Mouse (Mus musculus): ENCODE data around the gene Il1a.
A peak's percentile ranks its signal among the peaks of the same experiment; 100 is the strongest.

Il1a gene

GRCm38 (mm10) chr2:129261151-129261794, 48.5 kb downstream of the Il1a start:
- DNase-seq: no peak

DNA sequence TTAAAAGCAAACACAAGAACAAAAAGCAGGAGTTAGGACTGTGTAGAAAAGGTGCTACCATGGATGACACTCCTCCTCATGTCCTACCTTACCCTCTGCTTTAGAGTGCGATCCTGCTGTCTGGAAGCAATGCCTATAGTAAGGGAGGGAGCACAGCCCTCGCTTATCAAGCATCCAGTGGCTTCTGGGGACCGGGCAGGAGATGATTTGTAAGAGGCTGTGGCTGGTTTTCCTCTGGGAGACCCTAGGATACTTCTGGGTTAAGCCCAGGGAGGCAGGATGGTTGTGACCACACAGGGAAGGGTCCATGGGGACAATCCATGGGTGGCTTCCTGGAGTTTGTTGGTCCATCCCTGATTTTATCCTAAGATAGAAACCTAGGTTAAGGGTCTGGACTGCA, 49.1 kb downstream of the Il1a start:
- DNase-seq: no peak

DNA sequence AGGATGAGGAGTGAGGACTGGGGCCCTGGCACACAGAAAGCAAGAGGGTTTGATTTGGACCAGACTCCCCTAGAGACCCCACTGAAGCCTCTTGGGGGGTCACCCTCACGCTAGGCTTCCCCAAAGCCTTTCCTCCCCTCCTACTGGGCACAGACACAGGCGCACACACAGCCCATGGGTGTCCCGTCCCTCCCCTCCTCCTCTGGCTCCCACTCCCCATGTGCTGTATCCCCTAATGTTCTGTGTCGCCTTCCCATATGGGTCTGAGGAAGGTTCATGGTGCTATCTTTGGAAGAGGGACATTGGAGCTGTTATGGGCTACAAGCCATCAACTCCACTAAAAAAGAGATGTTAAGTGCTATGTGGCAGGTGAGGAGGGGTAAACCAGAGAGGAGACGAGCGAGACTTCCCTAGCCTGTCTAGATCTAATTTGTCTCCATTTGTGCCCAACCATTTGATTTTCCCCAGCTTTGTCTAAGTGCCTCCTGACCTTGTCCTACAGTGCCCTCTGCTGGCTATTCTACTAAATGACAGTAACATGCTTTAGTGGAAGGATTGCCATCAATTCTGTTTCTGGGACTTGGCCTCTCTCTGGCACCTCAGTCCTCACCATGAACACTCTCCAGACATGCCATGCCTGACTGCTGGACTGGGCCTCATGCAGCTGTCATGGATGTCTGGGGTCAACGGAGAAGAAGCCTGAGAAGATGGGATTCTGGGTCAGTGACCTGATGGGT, 51.1 kb downstream of the Il1a start:
- DNase-seq: peak; percentile 77

- no peak for DNase-seq
Observed at GRCm38 (mm10) chr2:129258056-129258455, 51.7 kb downstream of the Il1a start.

DNA sequence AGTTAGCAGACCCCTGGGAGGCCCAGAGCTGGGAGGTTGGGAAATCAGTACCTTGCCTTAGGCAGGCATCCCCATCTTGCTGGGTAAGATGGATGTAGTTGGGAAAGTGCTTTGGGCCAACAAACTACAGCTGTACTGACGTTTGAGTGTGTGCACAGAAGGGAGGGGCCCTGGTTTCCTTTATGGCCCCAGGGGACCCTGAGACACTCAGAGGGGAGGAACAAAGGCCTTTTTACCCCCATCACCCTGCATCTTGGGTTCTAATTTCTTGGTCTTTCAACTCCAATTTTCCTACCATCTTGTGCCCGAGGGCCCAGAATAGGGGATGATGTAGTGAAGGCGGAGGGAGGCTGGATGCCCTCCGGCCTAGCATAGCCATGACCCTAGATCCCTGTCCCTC, 53.8 kb downstream of the Il1a start:
- no peak for DNase-seq

GRCm38 (mm10) chr2:129254076-129254475, 55.7 kb downstream of the Il1a start:
- DNase-seq: no peak

- DNase-seq: no peak
Observed at GRCm38 (mm10) chr2:129253631-129253970, 56.2 kb downstream of the Il1a start.

DNA sequence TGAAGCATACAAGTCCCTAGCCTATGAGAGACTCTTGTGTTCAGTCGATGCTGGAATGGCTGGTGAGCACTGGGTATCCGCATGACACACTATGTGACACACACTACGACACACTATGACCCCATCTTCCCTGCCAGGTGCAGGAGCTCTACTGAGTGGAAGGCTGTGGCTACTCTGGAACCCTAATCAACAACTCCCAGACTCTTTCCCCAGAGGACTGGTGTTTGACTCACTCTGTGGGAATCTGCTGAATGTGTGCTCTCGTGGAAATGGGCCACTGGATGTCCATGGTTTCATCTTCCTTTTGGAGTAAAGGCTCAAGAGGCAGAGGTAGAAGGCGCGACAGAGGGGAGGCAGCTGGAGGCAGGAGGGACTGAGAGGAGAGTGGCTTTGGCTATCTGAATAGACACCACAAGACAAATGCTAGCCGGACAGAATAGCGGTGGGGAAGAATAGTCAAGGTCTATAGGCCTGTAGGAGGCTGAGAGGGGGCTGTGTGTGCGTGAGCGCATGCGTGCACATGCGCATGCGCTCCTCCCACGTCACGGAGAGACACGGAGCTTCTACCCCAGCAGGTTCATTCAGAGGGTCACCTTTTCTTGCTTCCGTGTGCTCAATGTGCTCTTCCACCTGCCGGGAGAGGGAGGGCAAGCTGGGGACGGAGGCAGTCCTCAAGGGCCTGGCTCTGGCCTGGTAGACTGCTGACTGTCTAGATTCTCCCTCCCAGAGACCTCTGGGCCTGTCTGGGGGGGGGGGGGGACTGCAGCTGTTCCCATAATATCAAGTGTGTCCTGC, 56.7 kb downstream of the Il1a start:
- no peak for DNase-seq

Measured in kidney, postnatal 14 days (tissue).